Mouse (Mus musculus) midbrain, embryonic 10.5 days (tissue): ENCODE measurements around the gene Aqp9. TPM values are rescaled to one million over a fixed set of nuclear protein-coding genes. Genes with fewer than 3 reads are reported as not detected.
A peak's percentile ranks its signal among the peaks of the same experiment; 100 is the strongest.

Source experiments
- DNase-seq: peaks from one replicate; pipeline ENCODE4 v3.0.0-alpha.2; 2017; ENCODE audit warnings: low spot score
- H3K27ac ChIP-seq: fragments of 300-500 bp; sonication (generic); replicated peaks from 2 replicates; pipeline ENCODE4 v1.5.1; 2016; ENCODE audit warnings: mild to moderate bottlenecking
- H3K27me3 ChIP-seq: fragments of 300-500 bp; sonication (generic); 2 replicates; pipeline ENCODE4 v1.6.1; 2016; ENCODE audit warnings: low read depth, mild to moderate bottlenecking; ENCODE audit not compliant: poor library complexity, severe bottlenecking
- H3K36me3 ChIP-seq: fragments of 300-500 bp; sonication (generic); 2 replicates; pipeline ENCODE4 v1.6.1; 2016; ENCODE audit warnings: mild to moderate bottlenecking, moderate library complexity
- H3K4me1 ChIP-seq: fragments of 300-500 bp; sonication (generic); 2 replicates; pipeline ENCODE4 v1.6.1; 2016
- H3K4me3 ChIP-seq: fragments of 300-500 bp; sonication (generic); 2 replicates; pipeline ENCODE4 v1.5.1; 2016; ENCODE audit warnings: mild to moderate bottlenecking, moderate library complexity
- H3K9me3 ChIP-seq: fragments of 300-500 bp; sonication (generic); replicated peaks from 2 replicates; pipeline ENCODE4 v1.6.1; 2016; ENCODE audit warnings: mild to moderate bottlenecking
- WGBS: fragments of 180-500 bp; shearing (Covaris S2); methylation state at CpG from one replicate; pipeline ENCODE4 v1.1.7; 2016; 5-methylcytosine and 5-hydroxymethylcytosine counted together
- polyA plus RNA-seq: library from polyadenylated mRNA; unstranded; fragments of >200 nt; fragmentation: Nextera tagmentation; extraction: Ambion mirVana; gene quantifications from 2 replicates; pipeline ENCODE4 v1.2.1, GENCODE M21; 2016

Gene Aqp9
- polyA plus RNA-seq, 1 experiment from 2014 or later = 0.14 TPM

- no peak for DNase-seq
Observed at GRCm38 (mm10) chr9:71187396-71187795, 18.9 kb upstream of the Aqp9 start.

GRCm38 (mm10) chr9:71185823-71186222 is 17.3 kb upstream of the Aqp9 start:
- H3K9me3 ChIP-seq = no peaks in the 10 kb centered on the region
- H3K4me3 ChIP-seq = no peak overlapping the region
- H3K4me1 ChIP-seq = peaks cover 6% of the 10 kb centered on the region; the same call in 1 of the 2 replicates
- no peak overlapping the region for H3K27ac ChIP-seq
- H3K27me3 ChIP-seq = no peaks in the 10 kb centered on the region
- no peak for DNase-seq
- no peaks in the 10 kb centered on the region for H3K36me3 ChIP-seq
- 93% methylated on average over 2 of the region's 2 CpGs for WGBS

More at GRCm38 (mm10) chr9:71187396-71187795, 18.9 kb upstream of the Aqp9 start:
- Histone ChIP-seq H3K9me3 (no peaks in the 10 kb centered on the region), H3K27ac (no peak overlapping the region), H3K4me3 (no peak overlapping the region), H3K36me3 (no peaks in the 10 kb centered on the region), H3K27me3 (no peaks in the 10 kb centered on the region), H3K4me1 (peaks cover 6% of the 10 kb centered on the region; the same call in 1 of the 2 replicates)
- 89% methylated on average over 7 of the region's 7 CpGs for WGBS

- Histone ChIP-seq H3K36me3 (no peaks in the 10 kb centered on the region), H3K4me1 (peaks cover 6% of the 10 kb centered on the region; the same call in 1 of the 2 replicates)
Observed at GRCm38 (mm10) chr9:71185285-71185684, 16.8 kb upstream of the Aqp9 start.

GRCm38 (mm10) chr9:71179964-71180700 is 11.7 kb upstream of the Aqp9 start:
- whole genome bisulfite sequencing = 78% methylated on average over 8 of the region's 8 CpGs
- no peak for DNase-seq
- no peak overlapping the region for H3K4me3 ChIP-seq
- no peaks in the 10 kb centered on the region for H3K9me3 ChIP-seq
- H3K36me3 ChIP-seq = no peaks in the 10 kb centered on the region
- no peaks in the 10 kb centered on the region for H3K27me3 ChIP-seq
- H3K27ac ChIP-seq = no peak overlapping the region
- H3K4me1 ChIP-seq = no peaks in the 10 kb centered on the region

More at GRCm38 (mm10) chr9:71185285-71185684, 16.8 kb upstream of the Aqp9 start:
- DNase-seq = no peak
- Histone ChIP-seq H3K4me3 (no peak overlapping the region), H3K27ac (no peak overlapping the region), H3K27me3 (no peaks in the 10 kb centered on the region), H3K9me3 (no peaks in the 10 kb centered on the region)

- DNase-seq = no peak
- H3K27me3 ChIP-seq = no peaks in the 10 kb centered on the region
- no peaks in the 10 kb centered on the region for H3K4me1 ChIP-seq
- WGBS = 87% methylated on average over 6 of the region's 6 CpGs
- no peaks in the 10 kb centered on the region for H3K9me3 ChIP-seq
- no peaks in the 10 kb centered on the region for H3K36me3 ChIP-seq
- no peak overlapping the region for H3K27ac ChIP-seq
- no peak overlapping the region for H3K4me3 ChIP-seq
Observed at GRCm38 (mm10) chr9:71179276-71179896, 10.9 kb upstream of the Aqp9 start.

GRCm38 (mm10) chr9:71175686-71176085 is 7.2 kb upstream of the Aqp9 start:
- no peak for DNase-seq
- WGBS = 93% methylated on average over 1 of the region's 1 CpGs
- Histone ChIP-seq H3K4me3 (no peak overlapping the region), H3K9me3 (no peaks in the 10 kb centered on the region), H3K4me1 (no peaks in the 10 kb centered on the region), H3K27me3 (no peaks in the 10 kb centered on the region), H3K36me3 (no peaks in the 10 kb centered on the region), H3K27ac (no peak overlapping the region)

GRCm38 (mm10) chr9:71174316-71174975 is 6.0 kb upstream of the Aqp9 start:
- 78% methylated on average over 5 of the region's 5 CpGs for WGBS
- no peak overlapping the region for H3K4me3 ChIP-seq
- H3K9me3 ChIP-seq = no peaks in the 10 kb centered on the region
- no peak for DNase-seq
- H3K27me3 ChIP-seq = no peaks in the 10 kb centered on the region
- no peaks in the 10 kb centered on the region for H3K36me3 ChIP-seq
- no peaks in the 10 kb centered on the region for H3K4me1 ChIP-seq
- H3K27ac ChIP-seq = no peak overlapping the region

- no peak overlapping the region for H3K4me3 ChIP-seq
- H3K27me3 ChIP-seq = no peaks in the 10 kb centered on the region
- 69% methylated on average over 9 of the region's 9 CpGs for WGBS
- no peaks in the 10 kb centered on the region for H3K9me3 ChIP-seq
- H3K27ac ChIP-seq = no peak overlapping the region
- no peaks in the 10 kb centered on the region for H3K36me3 ChIP-seq
- no peak for DNase-seq
- H3K4me1 ChIP-seq = peaks cover 1% of the 10 kb centered on the region; the same call in 1 of the 2 replicates
Observed at GRCm38 (mm10) chr9:71173533-71173932, 5.1 kb upstream of the Aqp9 start.

GRCm38 (mm10) chr9:71167473-71168215 is 838 bp downstream of the Aqp9 start:
- H3K36me3 ChIP-seq = no peaks in the 10 kb centered on the region
- no peaks in the 10 kb centered on the region for H3K27me3 ChIP-seq
- H3K27ac ChIP-seq = peak overlapping the region; percentile 73
- no peak for DNase-seq
- H3K9me3 ChIP-seq = no peaks in the 10 kb centered on the region
- peaks cover 12% of the 10 kb centered on the region for H3K4me1 ChIP-seq
- WGBS = 41% methylated on average over 2 of the region's 2 CpGs
- no peak overlapping the region for H3K4me3 ChIP-seq

GRCm38 (mm10) chr9:71166871-71167465 is 1.5 kb downstream of the Aqp9 start:
- DNase-seq = no peak
- peak overlapping the region; percentile 73; the same call in 1 of the 2 replicates for H3K27ac ChIP-seq
- no peaks in the 10 kb centered on the region for H3K36me3 ChIP-seq
- H3K9me3 ChIP-seq = no peaks in the 10 kb centered on the region
- no peaks in the 10 kb centered on the region for H3K27me3 ChIP-seq
- peaks cover 12% of the 10 kb centered on the region for H3K4me1 ChIP-seq
- no peak overlapping the region for H3K4me3 ChIP-seq
- 76% methylated on average over 5 of the region's 5 CpGs for WGBS

- H3K36me3 ChIP-seq = no peaks in the 10 kb centered on the region
- H3K4me1 ChIP-seq = peaks cover 12% of the 10 kb centered on the region
- H3K9me3 ChIP-seq = no peaks in the 10 kb centered on the region
- H3K4me3 ChIP-seq = no peak overlapping the region
- WGBS = 91% methylated on average over 5 of the region's 5 CpGs
- no peaks in the 10 kb centered on the region for H3K27me3 ChIP-seq
- DNase-seq = no peak
- no peak overlapping the region for H3K27ac ChIP-seq
Observed at GRCm38 (mm10) chr9:71166019-71166705, 2.3 kb downstream of the Aqp9 start.

- no peak overlapping the region for H3K27ac ChIP-seq
- no peaks in the 10 kb centered on the region for H3K27me3 ChIP-seq
- no peak overlapping the region for H3K4me3 ChIP-seq
- DNase-seq = no peak
- 81% methylated on average over 2 of the region's 2 CpGs for WGBS
- no peaks in the 10 kb centered on the region for H3K9me3 ChIP-seq
- peaks cover 12% of the 10 kb centered on the region for H3K4me1 ChIP-seq
- H3K36me3 ChIP-seq = no peaks in the 10 kb centered on the region
Observed at GRCm38 (mm10) chr9:71165510-71165909, 3.0 kb downstream of the Aqp9 start.
